Mouse (Mus musculus): ENCODE data around the gene Ebf1. TPM values are rescaled to one million over a fixed set of nuclear protein-coding genes. Genes with fewer than 3 reads are reported as not detected.

The Ebf1 gene
- total RNA-seq, 2 experiments from 2014 or later, result 2.9 to 6.1 TPM

DNA sequence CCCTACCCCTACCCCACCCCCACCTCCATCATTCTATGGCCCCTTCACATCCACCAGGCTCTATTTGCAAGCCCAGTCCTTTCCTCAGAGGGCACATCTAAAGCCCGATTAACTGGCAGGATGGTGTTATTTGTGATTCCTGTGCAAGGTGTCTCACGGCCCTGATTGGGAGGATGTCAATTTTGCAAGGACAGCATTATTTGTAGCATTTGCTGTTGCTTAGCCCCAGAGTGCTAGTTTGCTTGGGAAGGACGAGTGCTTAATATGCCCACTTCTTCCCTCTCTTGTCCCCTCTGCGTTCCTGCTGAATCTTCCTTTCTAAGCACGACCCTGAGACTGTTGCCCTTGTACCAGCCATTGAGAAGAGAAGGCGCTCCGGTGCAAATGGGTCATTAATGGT lies 337.2 kb downstream of the Ebf1 start:
- DNase-seq (ENCODE audit: low spot score in 2 of 2), result no peak
- intact Hi-C loops (cut with DNase I), result no loop called here

DNA sequence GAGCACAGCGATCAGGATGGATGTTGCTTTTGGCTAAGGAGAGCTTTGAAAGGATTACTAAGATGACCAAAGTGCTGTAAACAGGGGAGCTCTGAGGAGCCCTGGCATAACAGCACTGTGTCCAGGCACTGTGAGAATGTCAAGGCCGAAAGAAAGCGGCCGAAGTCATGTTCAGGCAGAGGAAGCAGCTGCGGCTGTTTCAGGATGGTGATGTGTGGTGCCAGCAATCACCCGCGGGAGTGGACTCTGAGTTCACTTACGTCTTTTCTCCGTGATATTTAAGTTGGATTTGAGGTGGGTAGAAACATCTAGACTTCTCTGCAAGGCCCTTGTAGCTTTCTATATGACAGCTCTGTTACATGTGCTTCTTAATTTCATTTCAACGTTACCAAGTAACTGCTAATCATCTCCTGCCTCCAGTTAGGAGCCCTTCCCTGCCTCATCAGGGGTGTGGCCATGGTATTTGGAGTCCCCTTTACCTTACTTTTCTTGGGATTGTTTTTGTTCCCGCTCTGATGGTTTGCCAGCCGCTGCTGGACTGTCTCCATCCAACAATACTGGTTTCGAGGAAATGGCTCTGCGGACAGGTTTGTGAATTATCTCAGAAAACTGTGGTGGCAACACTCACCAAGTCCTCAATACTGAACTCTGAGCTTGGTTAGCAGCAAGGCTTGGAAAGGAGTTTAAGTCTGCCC lies 345.8 kb downstream of the Ebf1 start:
- DNase-seq (ENCODE audit: low spot score in 2 of 2), result no peak
- intact Hi-C loops (cut with DNase I), result no loop called here

DNA sequence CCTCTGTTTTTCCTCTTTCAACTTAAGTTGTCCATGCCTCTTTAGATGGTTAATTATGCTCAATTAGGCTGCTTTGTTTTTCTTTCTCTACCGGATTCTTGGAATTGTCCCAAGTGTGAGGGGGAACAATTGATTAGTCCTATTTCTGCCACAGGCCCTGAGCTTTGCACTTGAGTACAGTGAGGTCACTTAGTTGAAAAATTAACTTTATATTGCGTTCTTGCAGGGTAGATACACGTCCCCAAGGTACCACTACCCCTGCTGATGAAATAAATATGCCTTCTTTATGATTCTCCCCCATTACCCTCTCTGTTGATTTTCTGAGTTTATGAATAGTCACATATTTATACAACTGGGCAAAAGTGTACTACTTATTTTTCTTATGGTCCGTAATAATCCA lies 351.9 kb downstream of the Ebf1 start:
- DNase-seq (ENCODE audit: low spot score in 2 of 2), result no peak
- intact Hi-C loops (cut with DNase I), result no loop called here

DNA sequence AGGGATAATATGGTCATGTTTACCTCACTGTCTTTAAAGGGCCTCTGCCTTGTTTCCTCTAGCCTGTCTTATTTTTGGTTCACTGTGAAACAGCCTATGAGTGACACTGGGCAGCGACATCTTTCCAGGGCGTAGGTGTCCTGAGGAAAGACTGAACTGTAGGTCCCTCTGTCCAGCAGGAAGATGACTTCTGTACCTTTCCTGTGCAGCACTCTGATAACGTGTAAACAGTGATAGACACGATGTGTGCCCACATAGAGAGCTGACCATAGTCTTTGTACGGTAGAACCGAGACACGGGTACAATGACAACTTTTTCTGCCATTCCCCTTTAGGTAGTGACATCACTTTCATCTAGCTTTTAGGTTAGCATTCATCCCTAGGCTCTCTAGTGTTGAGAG lies 357.2 kb downstream of the Ebf1 start:
- intact Hi-C loops (cut with DNase I), result no loop called here
- DNase-seq (ENCODE audit: low spot score in 2 of 2), result no peak

DNA sequence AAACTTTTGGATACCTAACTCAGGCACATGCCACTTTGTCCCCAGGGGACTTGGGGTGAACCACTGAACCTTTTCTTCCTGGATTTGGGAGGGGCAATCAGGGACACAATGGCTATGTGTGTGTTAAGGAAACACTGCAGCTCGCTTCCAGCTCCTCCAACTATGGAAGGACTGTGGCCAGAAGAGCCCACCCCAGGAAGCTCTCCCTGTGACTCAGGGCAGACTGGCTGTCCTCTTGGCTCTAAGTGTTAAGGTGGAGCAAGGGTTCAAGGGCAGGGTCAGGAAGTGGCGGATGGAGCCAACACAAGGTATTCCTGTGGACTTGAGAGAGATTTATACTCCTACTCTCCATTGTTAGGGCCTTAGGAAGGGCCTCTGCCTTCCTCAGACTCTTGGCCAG lies 358.0 kb downstream of the Ebf1 start:
- no peak for DNase-seq (ENCODE audit: low spot score in 2 of 2)
- intact Hi-C loops (cut with DNase I), result no loop called here

DNA sequence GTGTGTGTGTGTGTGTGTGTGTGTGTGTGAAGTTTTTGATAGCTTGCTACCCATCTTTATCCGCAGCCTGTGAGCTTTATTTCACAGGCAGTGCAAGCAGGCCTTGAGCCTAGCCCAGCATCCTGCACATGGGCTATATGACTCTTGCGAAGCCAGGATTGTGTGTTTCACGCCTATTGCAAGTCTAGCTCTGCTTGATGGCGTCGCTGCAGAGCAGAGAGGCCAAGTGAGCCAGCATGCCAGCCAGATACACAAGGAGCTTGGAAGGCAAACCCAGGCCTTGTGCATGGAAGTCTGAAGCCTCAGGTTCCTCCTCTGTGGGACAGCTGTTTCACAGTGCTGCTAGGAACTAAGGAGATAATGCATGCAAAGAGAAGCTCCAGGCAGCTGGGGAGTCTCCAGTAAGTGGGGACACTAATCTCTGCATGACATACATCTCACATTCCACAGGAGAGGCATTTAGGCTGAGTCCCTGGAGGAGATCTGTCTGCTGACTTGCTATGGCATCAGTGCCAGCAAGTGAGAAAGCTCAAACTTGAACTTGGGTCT lies 359.2 kb downstream of the Ebf1 start:
- DNase-seq (ENCODE audit: low spot score in 2 of 2), result no peak
- intact Hi-C loops (cut with DNase I), result no loop called here

DNA sequence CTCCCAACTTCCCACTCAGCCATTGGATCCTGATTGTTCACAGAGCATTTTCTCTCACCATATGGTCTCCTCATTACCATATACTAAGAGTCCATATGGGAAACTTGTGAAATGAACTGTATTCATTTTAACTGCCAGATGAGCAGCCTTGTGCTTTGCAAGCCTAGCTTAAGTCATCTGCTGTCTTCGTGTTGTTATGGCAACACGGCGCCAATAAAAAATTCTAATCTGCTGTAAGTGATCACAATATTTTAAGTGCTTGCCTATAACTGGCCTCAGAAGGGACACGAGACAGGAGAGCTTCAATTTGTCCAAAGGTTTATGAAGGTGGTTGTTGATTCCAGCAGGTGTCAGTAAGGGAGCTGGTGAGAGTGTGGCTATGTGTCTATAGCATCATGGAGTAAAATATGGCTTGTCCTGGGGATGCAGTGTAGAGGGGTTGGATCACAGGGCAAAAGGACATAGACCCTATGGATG lies 360.8 kb downstream of the Ebf1 start:
- intact Hi-C loops (cut with DNase I), result no loop called here
- DNase-seq (ENCODE audit: low spot score in 2 of 2), result peak; percentile 7 to 17

DNA sequence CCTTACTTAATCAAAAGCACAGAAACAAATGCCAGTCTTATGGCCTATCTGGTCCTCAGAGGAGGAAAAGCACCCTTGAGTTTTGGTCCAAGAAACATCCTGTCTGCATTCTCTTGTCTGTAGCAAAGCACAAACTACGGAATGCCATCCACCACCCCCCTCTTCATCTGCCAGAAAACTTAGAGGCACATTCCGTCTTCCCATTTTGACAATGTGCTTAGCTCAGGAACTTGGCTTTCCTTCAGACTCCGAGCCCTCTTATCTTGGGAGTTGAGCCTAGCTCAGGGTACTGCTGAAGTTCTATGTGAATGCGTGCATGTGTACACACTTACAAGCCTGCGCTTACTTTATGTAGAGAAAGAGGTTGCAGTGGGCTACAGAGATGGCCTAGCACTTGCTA lies 362.3 kb downstream of the Ebf1 start:
- intact Hi-C loops (cut with DNase I), result no loop called here
- DNase-seq (ENCODE audit: low spot score in 2 of 2), result no peak

DNA sequence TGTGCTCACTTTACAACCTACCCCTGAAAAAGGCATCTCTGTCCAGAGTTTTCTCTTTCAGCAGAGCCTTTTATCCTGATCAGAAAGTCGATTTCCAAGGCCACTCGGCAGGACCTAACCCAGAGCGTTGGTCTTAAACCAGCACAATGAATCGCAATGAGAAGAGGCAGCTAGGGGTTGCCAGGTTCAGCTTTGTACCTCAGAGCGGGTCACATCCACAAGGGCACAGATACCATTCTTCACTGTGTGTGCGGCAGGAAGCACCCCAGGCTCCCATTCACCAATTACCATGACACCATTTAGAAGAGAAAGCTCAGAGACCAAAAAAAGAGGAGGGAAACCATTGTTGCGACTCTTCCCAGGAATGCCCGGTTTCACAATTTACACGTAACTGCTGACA lies 365.1 kb downstream of the Ebf1 start:
- intact Hi-C loops (cut with DNase I), result no loop called here
- no peak for DNase-seq (ENCODE audit: low spot score in 2 of 2)

DNA sequence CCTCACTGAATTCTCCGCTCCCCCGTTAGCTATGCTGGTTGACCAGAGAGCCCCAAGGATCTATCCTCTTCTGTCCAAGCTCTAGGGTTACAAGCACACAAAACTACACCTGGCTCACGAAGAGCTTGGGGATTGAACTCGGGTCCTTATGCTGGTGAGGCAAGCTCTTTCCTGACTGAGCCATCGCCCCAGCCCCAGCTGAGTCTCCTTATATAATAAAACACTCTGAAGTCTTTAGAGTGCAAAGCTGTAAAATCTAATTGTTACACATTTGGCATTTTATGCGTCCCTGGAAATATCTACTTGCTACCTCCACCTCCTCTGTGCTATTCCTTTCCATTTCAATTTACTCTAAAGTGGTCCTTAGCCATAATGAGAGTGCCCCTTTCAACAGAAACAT lies 366.8 kb downstream of the Ebf1 start:
- intact Hi-C loops (cut with DNase I), result no loop called here
- DNase-seq (ENCODE audit: low spot score in 2 of 2), result no peak

DNA sequence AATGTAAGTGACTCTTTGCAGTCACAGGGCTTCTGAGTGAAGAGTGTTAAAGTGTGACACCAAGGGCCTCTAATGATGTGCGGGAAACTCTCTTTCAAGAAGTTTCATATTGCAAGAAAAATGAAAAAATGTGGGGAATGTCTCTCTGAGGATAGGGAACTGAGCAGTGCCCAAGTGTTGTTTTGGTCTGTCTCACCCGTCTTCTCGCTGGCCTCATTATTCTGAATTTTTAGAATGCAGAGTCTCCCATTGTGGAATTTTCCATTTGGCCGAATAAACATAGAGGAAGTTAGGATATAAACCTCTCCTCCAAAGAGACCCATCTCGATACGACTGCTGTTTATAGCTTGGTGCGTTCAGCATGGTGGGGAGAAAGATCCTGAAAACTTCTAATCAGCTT lies 367.3 kb downstream of the Ebf1 start:
- DNase-seq (ENCODE audit: low spot score in 2 of 2), result no peak
- intact Hi-C loops (cut with DNase I), result no loop called here

DNA sequence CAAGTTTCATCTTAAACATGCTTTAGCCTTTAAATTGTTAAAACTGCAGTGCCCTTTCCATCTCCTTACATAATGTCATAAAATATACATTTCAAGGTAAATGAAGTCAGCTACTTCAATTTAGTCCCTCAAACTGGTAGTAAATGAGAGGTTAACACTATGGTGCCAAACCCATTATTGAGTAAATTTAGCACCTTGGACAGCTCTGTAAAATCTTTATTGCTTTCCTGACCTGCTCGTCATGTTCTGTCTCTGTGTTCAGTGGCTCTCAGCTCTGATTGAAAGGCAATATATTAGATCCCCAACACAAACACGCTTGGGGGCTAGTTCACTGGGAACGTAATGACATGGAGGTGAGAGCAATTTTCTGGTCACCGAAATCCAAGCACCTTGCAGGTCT lies 370.7 kb downstream of the Ebf1 start:
- no peak for DNase-seq (ENCODE audit: low spot score in 2 of 2)
- intact Hi-C loops (cut with DNase I), result no loop called here

DNA sequence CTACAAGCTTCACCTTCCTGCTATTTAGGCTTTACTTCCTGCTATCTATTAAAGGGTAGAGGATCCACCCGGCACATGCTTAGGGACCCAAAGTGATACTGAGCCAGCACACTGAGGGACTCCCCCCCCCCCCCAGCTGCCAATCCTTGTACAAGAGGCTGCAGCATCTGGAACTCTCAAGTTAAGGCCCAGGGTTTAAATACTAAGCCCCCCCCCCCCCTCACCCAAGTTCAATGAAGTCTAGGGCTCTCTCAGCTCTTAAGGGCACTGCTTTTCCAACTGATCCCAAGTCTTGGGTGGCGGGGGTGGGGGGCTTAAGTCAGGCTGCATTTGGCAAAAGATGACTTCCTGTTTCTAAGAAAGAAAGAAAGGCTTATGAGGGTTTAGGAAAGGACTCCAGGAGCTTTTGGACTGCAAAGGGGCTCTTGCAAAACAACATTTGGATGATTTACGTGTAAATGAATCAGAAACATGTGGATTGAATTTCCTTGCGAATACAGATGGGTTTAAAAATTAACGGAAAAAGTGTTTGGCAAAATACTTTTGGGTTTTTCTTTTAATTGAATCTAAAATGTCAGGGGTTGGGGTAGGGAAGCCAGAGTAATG lies 385.7 kb downstream of the Ebf1 start:
- no peak for DNase-seq (ENCODE audit: low spot score in 2 of 2)
- intact Hi-C loops (cut with DNase I), result no loop called here

DNA sequence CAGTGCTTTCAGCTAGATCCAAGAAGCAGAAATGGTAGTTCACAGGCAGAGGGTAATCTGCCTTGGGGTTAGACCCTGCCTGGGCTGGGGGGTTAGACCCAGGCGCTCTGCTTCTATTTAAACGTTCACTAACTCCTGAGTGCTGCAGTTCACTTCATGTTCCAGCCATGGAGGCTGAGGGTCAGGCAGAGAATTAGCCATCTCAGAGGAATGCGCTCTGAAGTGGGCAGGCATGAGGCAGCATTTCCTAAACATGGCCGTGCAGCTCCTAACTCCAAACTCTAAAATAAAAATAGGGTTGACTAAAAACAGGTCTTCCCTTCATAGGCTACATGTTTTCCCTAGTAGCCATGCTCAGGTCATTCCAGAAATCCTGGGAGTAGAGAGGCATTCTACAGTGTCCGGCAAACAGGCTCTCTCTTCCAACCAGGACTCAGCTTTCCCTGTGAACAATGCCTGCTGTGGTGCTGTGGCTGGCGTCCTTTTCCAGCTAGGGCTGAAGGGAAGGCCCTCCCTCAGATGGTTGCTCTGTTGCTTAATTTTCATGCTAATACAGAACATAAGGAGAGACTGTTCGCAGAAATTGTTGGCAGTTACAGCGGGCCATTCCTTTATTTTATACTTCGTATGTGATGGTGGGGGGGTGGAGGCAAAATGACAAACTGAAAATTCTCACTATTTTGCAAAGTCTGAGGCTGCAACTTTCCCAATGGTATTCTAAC lies 386.8 kb downstream of the Ebf1 start:
- DNase-seq (ENCODE audit: low spot score in 2 of 2), result no peak
- intact Hi-C loops (cut with DNase I), result no loop called here

DNA sequence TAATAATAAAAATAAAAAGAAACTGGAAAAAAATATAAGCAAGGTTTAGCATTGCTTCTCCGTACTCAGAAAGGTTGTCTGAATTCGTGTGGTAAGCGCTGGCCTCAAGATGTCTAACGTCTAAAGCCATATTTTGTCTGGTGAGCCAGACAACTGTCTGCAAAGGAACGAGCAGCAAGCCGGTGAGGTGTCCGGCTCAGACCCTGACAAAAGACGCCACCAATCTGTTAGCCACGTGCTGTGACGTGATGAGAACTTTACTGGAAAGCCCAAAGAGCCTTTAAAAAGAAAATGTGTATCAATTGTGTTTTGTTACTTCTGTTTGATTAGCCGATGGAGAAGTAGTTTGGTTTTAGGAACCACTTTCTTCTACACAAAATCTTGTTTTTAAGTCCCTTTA lies 390.2 kb downstream of the Ebf1 start:
- intact Hi-C loops (cut with DNase I), result no loop called here
- no peak for DNase-seq (ENCODE audit: low spot score in 2 of 2)

DNA sequence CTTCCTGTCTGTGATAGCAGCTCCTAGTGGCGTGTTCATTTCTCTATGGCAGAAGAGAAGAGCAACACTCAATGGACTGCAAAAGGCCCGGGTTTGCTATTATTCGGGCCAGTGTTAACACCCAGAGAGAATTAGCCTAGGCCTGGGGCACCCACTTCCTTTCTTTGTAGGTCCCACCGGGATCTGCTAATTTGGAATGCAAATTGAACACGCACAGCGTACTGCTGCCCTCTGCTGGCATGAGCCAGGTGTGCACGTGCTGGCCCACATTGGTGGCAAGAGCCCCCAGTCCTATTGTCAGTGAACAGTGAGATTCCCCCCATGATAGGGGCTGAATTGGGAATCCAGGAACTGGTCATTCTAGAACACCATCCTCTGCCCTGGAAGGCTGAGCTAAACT lies 391.0 kb downstream of the Ebf1 start:
- peak; percentile 53 to 54 for DNase-seq (ENCODE audit: low spot score in 2 of 2)
- intact Hi-C loops (cut with DNase I), result loop anchor here (1.0 kb wide), 1 partner anchor 397 kb away; no protein-coding TSS in a partner anchor

DNA sequence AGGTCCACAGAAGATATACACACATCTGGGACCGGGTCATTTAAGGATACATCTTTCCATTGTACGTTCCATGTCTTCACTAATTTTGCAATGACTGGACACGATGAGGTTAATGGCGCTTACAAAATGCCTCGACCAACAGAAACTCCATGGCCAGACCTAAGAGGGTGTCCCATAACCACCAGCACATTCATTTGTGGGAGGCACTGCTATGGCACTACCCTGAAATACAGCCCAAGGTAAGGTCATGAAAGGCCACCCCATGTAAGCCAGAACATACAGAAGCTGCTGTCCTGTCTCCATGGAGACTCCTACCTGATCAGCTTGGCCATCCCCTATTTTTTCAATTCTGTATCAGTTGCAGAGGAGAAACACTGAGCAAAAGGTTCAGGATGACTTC lies 391.6 kb downstream of the Ebf1 start:
- intact Hi-C loops (cut with DNase I), result loop anchor here (1.0 kb wide), 1 partner anchor 397 kb away; no protein-coding TSS in a partner anchor
- DNase-seq (ENCODE audit: low spot score in 2 of 2), result no peak

DNA sequence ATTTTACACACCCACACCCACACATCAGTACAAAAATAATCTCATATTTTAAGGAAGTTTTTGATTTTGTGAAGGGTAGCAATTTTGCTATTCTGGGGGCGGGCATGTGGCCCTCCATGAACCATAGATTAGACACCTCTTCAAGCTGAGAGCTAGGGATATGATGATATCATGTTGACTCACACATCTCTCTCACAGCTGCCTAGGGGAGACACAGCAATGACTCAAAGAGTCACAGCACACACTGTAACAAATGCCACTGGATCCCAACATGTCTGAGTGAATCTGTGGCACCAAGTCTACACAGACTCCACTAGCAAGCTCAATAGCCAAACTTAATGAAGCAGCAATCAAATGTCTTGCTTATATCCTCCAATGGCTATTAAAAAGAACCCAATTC lies 395.0 kb downstream of the Ebf1 start:
- intact Hi-C loops (cut with DNase I), result loop anchor here (5.0 kb wide), 1 partner anchor 525 kb away; no protein-coding TSS in a partner anchor
- no peak for DNase-seq (ENCODE audit: low spot score in 2 of 2)

DNA sequence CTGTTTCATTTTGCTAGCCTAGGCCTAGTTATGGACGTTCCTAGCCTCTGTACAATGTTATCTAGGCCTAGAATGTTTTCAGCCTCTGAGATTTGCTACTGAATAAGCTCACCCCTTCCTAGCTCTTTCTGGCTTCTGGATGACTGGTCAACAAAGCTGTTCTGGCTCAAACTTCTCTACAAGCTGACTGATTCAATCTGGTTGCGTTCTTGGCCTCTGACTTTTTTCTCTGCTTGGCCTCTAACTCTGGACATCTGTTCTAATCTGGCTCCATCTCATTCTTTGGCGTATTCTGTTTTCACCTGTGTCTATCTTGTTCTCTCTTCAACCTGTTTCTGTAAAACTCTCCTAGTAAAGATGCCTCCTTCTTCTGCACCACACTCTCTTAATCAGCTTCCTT lies 400.4 kb downstream of the Ebf1 start:
- intact Hi-C loops (cut with DNase I), result no loop called here
- DNase-seq (ENCODE audit: low spot score in 2 of 2), result no peak

DNA sequence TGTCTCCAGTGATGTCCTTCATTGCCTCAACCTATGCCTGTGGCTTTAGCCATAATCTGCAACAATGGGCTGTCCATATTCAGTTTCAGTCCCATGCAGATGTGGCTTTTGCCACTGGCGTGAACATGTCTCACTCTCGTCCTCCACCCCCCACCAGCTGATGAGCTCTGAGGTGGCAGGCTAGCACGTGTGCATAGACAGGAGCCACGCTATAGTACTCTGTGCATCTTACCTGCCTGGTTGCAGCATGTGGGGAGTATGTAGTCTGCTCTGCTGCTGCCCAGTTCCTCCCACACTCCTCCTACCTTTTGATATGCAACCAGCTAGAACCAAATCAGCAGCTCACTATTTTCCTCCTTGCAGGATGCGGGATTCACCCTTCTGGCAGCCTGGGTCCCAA lies 408.9 kb downstream of the Ebf1 start:
- no peak for DNase-seq (ENCODE audit: low spot score in 2 of 2)
- intact Hi-C loops (cut with DNase I), result no loop called here

DNA sequence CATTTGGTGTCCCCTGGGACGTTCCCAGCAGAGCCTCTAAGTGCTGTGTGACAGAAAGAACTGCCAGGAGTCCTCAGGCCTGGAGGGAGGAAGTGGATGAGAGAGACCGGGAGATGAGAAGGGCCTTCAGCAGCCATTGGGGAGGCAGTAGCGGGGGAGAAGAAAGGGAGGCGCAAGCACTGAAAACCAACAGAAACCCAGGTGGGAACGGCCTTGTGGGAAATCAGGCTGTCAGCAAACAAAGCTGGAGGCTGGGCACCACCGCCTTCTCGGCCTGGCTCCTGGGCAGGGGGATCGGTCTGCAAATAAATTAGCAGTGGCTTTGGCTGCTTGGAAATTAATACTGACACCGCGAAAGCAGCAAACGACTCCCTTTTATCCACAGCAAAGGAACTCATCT lies 409.6 kb downstream of the Ebf1 start:
- DNase-seq (ENCODE audit: low spot score in 2 of 2), result no peak
- intact Hi-C loops (cut with DNase I), result no loop called here
